Mouse (Mus musculus) neural tube, embryonic 10.5 days (tissue): ENCODE results near the gene Btbd9.
"Not testable (repeated sequence)": the region's sequence is repeated elsewhere in the genome, so short reads cannot be mapped to it uniquely, and the experiment has no call there.

ENCODE experiments used
- DNase-seq: peaks from one replicate; pipeline ENCODE4 v3.0.0-alpha.2; 2017; ENCODE audit warnings: low spot score; ENCODE audit errors: extremely low spot score

Btbd9 gene

GRCm38 (mm10) chr17:30515401-30515800, 60.9 kb downstream of the Btbd9 start:
- DNase-seq, result no peak

DNA sequence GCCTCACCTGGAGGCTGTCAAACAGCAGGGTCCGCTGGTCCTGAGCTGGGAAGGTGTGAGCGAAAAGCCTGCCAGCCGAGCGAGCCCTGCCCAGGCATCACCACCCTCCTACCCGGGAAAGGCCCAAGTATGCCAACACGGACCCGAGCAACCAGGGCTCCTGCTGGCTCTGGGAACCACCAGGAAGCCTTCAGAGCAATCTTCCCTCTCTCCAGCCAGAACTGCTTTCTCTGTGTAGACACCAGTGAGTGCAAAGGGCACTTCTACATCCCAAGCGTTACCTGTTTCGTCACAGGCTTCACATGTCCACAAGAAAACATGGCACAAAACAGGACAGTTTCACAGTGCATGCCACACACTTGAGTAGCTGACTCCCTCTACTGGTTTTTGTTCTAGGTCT, 63.3 kb downstream of the Btbd9 start:
- no peak for DNase-seq

GRCm38 (mm10) chr17:30512531-30512930, 63.8 kb downstream of the Btbd9 start:
- no peak for DNase-seq

DNA sequence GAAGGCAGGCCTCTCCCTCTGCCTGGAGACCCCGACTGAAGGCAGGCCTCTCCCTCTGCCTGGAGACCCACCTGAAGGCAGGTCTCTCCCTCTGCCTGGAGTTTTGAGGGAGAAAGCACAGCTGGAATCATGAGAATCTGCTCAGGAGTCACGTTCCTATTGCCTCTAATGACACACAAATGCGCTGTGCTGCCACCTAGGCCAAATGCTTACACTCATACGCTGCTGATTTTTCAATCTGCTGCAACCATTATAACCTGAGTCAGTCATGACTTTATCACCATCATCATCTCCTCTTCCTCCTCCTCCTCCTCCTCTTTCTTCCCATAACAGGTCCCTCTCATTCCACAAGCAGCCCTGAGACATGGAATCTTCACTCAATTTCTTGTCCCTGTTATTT, 64.3 kb downstream of the Btbd9 start:
- no peak for DNase-seq

- no peak for DNase-seq
These were observed 64.9 kb downstream of the Btbd9 start for GRCm38 (mm10) chr17:30511399-30511798.

GRCm38 (mm10) chr17:30510171-30510570, 66.1 kb downstream of the Btbd9 start:
- DNase-seq, result no peak

DNA sequence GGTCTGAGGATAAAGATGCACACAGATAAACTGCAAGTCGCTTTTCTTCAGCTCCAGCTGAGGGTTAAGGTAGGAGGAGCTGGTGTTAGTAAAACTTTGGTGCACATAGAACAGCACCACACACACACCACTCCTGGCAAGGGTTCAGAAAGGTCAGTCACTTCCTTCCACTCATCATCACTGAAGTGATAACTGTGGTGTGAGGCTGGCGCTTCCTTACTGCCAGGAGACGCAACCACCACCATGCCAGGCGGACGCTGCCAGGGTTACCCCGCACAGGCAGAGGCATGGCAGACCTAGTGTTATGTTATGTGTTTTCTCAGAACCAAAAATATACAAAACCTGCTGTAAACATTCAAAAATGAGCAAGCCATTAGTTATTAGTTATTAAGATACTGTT, 66.6 kb downstream of the Btbd9 start:
- no peak for DNase-seq

DNA sequence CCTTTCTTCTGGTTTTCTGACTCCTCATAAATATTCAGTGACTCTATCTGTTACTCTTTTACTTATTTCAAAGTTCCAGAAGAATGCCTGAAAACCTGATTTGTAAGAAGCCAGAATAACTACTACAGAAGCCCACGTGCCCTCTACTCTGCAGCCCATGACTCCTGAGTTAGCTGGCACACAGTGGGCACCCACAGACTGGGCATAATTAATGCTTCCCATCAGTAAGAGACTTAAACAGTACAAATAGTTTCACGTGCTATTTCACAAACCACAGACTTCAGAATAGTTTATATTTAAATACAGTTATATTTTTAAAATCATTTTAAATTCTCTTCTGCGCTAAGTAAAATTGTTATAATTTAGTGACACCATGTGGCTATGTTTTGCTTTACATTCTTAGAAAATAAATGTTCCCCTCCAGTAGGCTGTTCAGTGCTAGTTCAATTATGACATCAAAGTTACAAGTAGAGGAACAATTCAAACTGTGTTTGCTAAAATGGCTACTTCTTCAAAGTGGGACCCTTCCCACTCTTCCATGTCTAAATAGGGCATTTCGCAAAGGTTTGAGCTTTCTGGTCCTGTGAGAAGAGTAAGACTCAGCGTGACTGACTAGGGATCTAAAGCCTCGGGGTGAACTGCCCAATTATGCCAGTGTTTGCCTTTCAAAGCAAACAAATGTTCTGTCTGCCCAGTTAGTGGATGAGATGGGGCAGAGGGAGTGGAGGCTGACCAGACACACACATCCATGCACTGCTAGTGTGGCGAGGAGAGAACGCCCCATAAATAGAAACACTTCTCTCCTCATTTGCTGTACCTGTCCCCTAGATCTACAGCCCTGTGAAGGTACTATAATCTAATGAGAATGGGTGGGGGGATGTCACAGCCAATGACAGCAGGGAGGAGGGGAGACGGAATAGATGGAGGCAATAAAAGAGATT, 68.4 kb downstream of the Btbd9 start:
- DNase-seq, result no peak

- DNase-seq, result no peak
These were observed 69.4 kb downstream of the Btbd9 start for GRCm38 (mm10) chr17:30506916-30507315.

DNA sequence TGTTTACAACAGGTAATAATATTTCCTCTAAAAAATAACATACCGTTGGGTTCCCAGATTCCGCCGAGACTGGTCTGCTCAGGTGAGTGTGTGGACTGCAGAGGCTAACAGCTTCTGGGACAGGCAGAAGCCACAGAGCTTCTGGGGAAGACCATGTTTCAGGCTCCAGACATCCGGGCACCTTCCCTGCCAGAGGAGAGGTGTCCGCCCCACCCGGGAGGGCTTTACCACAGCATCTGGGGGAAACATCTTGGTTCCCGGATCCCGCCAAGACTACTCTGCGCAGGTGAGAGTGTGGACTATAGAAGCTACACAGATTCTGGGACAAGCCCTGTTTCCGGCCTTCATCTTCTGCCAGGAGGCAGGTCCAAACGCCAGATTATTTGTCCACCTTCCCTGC, 76.7 kb downstream of the Btbd9 start:
- not testable (repeated sequence) for DNase-seq

DNA sequence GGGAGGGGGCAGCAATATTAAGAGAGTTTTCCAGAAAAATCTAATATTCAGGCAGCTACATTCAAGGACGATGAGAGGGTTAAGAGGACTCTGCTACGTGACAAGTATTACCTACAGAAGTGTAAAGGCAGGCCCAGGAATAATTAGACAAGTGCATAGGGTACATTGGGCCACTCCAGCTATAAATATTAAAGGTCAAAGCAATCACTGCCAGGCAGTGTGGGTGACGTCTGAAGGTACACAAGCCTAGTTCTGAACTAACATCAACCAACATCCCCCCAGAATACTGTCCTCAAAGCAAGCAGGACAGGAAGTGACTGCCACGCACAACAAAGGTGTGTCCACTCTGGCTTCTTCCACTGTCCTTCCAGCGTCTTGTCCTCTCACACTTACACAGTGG, 77.5 kb downstream of the Btbd9 start:
- no peak for DNase-seq

DNA sequence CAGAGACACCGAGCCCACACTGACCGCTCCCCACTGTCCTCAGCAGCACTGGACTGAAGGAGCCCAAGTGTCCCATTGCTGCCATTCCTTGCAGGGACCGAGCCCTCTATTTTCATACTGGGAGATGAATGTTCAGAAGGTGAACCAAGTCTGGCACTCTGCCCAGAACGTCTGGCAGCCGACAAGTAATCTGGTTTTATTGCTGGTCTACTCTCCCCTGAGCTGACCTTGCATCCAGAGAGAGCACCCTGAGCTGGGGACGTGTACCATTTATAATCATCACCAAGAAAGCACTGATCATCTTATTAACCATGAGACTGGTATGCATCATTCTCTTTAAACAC, 77.9 kb downstream of the Btbd9 start:
- no peak for DNase-seq

DNA sequence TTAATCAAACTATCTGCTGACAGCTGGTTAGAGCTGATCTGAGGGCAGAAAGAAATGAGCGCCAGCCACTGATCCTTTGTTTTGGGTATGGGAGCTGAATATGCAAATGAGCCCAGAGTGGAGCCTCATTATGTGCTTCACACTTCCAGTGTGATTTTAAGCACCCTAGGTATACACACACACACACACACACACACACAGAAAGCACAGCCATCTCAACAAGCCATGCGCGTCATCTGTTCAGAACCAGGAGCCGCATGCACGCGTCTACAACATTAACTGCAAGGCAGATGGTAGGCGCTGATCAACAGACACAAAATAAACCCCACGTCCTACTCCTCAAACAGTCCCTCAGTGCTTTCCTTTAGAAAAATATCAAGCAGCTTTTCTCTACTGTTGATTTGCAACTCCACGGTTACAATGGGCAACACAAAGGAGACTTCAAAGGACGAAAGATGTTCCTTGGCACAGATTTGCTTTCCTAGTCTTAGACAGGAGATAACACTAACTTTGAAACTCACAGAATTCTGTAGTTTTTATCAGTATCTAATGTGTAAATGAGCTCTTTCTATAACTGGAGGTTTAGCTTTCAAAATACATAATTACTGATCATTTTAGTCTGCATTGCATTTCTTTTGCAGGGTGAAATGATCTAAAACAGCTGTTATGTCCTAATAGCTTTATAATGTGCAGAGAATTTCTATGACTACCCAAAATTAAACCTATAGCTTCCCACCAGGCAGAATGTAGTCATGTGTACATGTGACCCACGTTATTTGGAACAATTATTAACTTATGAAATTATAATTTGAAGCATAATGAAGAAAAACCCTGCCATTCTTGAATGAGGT, 78.5 kb downstream of the Btbd9 start:
- no peak for DNase-seq

DNA sequence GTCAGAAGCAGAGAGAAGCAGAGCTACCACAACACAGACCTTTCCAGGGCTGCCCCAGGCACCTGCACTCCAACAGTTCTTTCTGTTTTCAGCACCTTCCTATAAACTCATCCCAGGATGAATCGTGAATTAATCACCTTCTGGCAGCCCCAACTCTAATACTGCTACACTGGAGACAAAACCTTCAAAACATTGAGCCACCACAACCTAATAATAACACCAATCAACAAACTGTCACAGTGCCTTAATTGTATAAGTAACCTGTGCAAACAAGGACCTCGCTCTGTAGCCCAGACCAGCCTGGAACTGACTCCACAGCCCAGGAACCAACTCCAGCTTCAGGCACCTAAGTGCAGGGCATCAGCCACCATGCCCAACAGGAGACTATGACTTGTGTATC, 80.7 kb downstream of the Btbd9 start:
- DNase-seq, result no peak

- no peak for DNase-seq
These were observed 81.1 kb downstream of the Btbd9 start for GRCm38 (mm10) chr17:30495154-30495553.

DNA sequence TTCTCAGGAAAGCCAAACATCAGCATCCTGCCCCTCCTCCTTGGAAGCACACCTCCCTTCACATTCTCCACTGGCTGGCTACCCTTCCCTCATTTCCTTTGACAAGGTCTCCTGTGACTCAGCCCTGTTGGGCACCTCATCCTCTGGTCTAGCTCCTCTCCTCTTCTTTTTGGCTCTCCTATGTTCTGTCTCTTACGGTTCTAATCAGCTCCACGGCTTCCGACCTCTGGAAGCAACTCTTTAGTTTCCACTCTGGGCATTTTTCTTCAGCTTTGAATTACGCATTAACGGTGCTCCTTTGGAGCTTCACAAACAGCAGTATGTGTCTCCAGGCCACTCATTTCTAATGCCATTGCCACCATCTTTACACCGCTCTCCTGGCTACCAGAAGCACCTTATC, 82.8 kb downstream of the Btbd9 start:
- DNase-seq, result no peak

DNA sequence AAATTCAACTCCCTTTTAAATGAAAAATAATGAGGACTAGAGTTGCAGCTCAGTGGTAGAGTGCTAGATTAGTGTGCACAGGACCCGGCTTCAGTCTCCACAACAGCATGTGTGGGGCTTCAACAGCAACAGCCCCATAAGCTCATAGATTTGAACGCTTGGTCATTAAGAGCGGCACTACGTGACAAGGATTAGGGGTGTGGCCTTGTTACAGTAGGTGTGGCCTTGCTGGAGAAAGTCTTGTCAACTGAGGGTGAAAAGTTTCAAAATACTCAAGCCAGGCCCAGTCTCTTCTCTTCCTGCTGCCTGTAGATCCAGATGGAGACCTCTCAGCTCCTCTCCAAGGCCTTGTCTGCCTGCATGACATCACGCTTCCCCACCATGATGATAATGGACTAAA, 84.1 kb downstream of the Btbd9 start:
- no peak for DNase-seq

DNA sequence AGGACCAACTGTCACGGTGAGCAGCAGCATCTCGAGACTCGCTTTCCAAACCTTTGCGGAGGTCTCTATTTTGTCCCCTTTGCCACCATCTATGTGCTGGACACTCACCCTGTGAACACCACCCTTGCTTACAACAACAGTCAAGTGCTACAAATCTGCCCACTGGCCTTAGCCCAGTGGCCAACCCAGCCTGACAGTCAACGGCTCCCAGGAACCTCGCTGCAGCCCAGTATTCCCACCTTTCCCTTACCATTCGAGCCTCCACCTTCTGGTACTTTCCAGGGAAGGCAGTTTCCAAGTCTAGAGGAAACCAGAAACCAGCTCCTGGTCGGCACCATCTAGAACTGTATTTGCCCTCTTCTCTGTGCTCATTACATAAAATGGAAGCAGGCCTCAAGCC, 84.7 kb downstream of the Btbd9 start:
- no peak for DNase-seq

DNA sequence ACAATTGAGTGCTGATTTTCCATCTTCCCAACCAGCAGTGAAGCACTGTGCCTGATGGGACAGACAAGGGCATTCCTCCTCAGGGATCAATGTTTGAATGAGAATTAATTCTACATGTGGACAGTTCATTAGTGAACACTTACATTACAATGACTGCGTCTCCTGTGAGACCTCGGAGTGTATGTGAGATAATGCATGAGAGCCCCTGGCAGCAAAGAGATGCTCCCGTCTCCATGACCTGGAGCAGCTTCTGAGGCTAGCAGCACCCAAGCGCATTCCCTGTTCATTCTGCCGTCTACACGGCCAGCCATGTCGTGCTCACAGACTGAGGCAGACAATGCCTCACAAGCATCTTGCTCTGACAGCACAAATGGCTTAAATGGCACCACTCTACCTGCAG, 85.7 kb downstream of the Btbd9 start:
- no peak for DNase-seq

GRCm38 (mm10) chr17:30490086-30490485, 86.2 kb downstream of the Btbd9 start:
- DNase-seq, result no peak

- DNase-seq, result no peak
These were observed 86.7 kb downstream of the Btbd9 start for GRCm38 (mm10) chr17:30489629-30490028.

GRCm38 (mm10) chr17:30487695-30488094, 88.6 kb downstream of the Btbd9 start:
- no peak for DNase-seq
